Mouse (Mus musculus) cerebellum, postnatal 14 days (tissue): ENCODE measurements around the gene Gpr132.

Source experiments
- DNase-seq, 2 experiments: peaks; one replicate each; pipeline ENCODE4 v3.0.0; 2021; ENCODE audit warnings: mixed read lengths in 2 of 2

The Gpr132 gene

DNA sequence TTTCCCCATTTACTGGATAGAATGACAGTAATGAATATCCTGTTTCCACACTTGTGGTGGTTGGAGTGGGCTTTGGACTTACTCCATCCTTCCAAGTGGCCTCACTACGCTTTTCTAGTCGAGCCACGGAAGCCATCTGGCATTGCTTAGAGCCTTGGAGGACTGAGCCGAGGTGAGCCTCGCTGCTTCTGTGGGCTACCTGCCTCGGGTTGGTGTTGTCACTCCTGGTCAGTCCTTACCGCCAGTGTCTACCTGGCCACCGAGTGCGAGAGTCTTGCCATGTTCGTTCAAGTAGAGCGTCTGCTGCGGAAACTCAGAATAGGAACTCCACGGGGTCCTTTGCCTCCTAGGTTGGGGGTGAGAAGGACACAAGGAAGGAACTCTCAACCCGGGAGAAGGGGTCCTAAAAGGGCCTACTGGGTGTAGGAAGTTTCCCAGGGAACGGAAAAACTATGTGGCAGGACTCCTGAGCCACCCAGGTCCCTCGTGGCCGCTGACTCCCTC is 9.1 kb upstream of the Gpr132 start:
- DNase-seq, result peak; percentile 37 to 48

DNA sequence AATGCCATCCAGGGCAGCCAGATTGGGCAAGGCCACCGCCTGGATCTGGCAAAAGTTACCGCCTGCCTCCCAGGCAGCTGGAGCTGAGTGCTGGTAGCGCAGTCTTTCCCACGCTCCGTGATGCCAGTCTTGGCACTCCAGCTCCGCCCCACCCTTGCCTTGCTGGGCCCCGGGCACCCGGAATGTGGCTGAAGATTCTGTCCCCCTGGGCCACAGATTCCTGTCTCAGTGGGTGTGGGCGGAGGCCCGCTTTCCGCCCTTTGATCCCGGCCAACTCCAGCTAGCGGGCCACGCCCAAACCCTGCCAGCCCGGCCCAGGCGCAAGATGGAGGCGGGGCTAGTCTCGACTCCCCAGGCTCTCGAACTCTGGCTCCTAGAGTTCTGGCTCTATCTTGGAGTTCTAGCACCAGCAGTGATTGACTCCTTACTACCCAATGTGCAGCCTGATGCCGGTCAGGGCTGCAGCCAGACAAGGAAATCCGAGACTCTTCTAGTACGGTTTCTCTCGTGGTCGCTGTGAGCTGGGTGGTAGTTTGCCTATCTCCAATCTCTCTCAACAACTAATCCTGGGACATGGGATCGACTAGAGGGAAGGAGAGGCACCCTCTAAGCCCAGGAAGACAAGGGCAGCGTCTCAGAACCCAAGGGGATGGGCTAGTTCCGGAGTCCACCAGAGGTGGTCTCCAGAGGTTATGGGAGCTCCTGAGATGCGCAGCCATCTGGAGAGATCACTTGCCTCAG is 8.5 kb upstream of the Gpr132 start:
- DNase-seq, result peak; percentile 42 to 46

DNA sequence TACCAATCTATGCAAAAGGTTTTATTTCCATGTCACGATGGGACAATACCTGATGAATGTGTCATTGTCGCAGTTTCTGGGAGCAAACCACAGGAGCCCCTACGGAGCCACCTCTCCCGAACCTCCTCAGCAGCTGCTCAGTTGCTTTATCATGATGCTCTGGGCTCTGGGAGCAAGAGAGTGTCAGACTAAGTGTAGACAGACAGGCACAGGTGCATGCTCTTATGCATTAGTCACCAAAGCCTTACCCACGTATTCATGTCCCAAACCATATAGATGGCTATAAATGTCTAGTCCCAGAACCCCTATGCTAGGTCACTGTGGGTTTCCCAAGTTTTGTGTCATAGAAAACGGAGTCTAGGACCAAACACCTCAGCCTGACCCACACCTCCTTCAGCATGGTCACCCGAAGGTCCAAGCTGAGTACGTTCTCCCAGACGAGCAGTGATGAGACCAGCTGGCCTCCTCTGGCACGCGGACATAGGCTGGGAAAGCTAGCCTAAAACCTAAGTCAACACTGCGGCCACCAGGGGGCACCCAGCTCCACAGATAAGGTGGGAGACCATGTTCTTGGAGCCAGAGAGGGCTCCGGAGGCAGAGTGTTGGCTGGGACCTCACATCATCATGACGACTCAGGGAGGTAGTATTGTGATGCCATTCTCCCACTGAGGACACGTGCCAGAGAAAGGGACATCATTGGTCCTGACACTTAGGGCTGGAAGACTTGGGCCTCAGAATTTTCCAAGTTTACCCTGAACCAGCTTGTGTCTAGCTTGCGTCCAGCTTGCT is 7.4 kb upstream of the Gpr132 start:
- peak; percentile 97 to 99 for DNase-seq

DNA sequence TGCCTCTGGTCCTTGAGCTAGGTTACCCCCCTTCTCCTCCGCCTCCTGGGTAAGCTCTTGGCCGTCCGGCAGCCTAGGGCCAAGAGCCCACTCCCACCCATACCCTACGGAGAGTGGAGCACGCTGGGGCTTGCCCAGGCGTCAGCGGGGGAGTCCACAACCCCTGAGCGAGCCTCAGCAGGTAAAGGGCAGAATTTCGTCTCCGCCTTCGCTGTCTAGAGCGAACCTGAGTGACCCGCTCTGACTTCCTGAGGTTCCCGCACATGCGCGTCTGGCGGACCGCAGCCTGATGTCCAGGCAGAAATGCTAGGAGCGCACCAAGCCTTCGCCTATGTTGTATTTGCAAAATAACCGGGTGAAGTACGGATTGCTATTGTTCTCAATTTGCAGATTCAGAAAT is 6.2 kb upstream of the Gpr132 start:
- no peak for DNase-seq

DNA sequence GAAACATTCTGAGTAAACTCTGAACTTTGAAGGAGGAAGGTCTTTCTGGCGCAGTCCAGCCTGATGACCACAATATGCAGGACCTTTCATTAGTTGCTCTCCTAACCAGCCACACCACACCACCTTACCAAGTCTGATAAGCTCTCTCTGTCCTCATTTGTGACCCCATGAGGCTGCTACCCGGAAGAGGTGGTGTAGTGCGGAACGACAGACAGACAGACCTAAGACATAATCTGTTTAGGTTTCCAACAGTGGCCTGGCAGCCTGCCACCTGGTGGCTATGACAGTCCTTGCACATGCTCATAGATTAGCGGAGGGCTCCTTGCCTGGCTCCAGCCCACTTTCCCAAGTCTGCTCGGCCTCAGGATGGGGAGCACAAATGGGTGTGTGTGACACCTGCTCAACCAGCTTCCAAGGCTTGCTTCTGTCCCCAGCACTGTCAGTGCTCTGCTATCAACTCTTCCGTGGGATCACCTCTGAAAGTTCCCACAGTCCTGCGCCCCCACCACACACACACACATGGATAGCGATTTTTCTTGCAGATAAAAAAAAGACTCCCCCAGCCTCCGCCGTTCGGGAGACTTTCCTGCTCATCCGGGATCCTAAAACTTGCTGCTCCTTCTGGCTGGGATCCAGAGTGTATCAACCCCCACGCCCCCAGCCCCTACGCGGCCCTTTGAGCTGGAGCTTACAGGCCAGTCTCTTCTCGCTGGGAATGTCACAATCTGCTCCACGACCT is 5.6 kb upstream of the Gpr132 start:
- DNase-seq, result peak; percentile 70 to 85

DNA sequence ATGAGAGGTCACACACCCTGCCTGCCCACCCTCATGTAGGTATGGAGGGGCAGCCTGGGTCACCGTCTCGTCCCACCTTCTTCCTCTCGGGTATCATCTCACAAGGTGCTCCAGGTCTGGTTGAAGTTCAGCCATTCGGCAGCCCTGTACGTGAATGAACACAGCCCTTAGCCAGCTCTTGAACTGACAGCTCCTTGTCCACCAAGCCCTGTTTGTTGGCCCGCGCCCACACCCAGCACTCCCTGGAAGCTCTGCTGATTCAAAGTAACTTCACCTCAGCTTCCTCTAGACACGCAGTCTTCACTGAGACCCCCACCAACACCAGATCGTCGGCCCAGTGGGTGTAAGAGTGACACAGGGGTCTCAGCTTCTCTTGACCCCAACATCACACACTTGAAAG is 5.0 kb upstream of the Gpr132 start:
- no peak for DNase-seq

DNA sequence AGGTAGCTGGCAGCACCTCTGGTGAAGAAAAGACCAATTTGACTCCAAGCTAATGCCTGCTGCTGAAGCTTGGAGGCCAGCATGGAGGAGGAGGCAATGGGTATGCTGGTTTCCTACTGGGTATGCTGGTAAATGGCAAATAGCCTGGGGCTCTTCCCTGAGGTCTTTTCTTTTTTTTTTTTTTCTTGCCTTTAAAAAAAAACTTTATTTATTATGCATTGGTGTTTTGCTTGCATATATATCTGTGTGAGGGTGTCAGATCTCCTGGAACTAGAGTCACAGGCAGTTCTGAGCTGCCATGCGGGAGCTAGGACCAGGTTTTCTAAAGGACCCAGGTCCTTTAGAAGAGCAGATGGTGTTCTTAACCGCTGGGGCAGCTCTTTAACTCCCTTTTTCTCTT is 3.2 kb upstream of the Gpr132 start:
- no peak for DNase-seq

DNA sequence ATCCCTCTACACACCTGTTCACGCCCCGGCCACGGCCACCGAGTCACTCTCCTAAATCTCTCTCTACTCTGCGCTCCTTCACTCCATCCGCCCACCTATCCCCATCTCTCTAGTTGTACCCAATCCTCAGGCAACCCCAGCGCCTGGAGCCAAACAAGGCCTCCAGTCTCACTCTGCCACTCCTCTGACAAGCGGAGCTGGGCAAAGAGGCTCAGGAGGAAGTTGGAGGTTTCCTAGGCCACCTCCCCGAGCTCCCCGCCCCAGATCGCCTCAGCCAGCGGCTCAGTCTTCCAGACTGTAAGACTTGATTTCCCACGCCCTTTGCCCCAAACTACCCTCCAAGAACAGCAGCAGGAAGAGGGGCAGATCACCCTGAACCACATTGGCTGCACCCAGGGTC is 2.7 kb upstream of the Gpr132 start:
- DNase-seq, result no peak

DNA sequence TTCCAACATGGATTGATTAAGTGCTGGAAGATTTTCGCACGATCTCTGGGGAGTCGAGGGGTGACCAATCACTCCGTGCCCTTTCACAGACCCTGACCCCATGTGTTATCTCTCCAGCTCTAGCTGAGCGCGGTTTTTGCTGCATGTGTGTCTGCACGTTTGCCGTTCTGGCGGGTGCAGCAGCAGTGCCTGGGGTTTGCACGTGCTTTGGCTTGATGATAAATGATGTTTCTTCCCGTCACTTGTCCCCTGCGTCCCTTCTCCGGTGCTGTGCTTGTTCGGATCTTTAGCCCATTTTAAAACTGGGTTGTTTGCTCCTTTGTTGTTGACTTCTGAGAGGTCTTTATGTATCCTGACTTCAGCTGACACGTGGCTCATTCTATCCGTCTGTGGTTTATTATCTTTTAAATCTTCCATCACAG is 1.8 kb upstream of the Gpr132 start:
- DNase-seq, result no peak

DNA sequence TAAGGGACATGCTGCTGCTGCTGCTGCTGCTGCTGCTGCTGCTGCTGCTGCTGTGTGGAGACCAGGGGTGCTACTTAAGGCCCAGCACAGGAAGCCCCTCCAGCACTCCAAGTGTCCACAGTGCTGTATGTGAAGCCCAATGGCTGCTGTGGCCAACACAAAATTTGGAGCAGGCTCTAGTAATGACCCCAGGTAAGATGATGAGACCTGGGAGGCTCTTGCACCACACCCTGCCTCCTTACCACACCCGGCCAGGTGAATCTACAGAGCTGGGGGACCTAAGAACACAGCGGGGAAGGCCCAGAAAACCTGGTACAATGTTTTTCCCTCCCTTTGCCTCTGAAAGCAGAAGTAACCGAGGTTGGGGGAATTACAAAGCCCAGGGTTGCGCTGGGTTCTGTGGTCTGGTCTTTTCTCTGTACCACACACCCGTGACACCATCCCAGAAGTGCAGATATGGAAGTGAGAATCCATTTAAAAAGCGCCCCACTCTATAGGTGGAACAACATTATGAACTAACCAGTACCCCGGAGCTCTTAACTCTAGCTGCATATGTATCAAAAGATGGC is 838 bp downstream of the Gpr132 start:
- DNase-seq, result no peak

DNA sequence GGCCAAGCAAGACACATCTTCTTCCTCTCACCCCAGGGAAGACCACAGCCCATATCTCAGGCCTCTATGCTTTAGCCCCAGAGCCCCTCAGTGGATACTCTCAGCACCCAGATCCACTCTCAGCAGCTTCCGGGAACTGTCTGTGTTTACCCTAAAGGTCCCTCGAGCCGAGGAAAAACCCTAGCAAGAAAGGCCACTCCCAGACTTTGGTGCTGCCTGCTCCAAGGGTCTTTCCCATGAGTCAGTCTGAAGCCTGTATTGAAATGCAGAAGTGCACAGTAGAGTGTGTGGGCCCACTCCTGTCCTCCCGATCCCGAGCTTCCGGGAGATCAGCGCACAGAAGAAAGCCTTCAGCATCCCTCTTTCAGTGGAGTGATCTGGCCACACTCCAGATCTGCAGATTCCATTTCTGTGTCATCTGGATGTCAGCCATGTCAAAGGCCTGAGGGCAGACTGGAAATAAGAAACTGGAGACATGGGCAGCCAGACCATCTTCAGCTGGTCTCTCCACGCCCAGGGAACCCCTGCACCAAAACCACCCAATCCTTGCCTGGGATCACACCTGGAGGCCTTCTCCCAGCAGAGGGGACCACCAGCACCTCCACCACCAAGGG is 1.5 kb downstream of the Gpr132 start:
- DNase-seq, result peak; percentile 47 to 68

DNA sequence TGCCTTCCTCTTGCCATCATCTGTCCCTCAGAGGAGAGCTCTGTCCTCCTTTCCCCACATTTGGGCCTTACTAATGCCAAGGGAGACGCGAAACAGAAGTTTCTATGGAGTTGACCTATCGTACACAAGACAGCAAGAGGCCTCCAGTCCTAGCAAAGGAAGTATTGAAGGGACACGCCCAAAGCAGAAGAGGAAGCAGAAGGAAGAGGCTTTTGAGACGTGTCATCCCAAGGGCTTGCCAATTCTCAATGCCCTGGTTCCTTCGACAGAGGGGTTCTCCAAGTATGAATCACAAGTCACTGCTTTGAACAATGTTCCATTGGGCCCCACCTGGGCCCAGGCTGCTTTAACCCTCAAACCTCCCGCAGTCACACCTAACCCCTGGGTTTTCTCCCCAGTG is 3.2 kb downstream of the Gpr132 start:
- no peak for DNase-seq

DNA sequence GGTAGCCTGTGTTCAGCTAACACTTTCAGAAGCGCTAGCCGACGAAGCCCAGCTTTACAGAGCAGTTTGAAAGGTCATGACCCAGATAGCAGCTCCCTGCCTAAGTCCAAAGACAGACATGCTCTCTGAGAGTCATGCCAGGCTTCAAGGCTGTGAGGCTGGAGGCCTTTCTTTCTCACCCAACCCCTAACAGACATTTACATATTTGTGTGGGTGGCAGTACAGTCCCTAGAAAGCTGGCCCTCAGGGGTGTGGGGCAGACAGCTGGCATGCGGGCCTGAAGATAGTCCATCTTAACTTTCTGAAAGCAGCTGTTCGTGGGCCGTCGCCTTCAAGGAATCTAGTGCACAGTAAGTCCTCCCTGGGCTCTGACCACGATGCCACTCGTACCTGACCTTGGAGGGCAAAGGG is 6.1 kb downstream of the Gpr132 start:
- no peak for DNase-seq

DNA sequence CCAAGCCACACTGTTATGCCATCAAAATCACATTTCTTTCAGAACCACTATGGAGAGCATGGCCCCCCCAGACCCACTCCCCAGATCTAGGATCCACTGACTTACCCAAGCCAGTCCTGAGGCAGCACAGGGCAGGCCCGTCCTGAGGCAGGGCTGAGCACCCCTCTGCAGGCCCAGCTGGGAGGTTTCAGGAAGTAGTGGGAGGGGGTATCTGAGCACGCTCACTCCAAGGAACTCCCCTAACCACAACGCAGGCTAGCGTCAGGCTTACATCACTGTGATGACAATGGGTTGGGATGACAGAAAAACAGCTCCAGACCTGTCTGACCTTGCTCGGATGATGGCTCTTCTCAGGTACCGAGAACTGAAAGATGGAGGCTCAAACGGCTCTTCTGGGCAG is 7.3 kb downstream of the Gpr132 start:
- no peak for DNase-seq

DNA sequence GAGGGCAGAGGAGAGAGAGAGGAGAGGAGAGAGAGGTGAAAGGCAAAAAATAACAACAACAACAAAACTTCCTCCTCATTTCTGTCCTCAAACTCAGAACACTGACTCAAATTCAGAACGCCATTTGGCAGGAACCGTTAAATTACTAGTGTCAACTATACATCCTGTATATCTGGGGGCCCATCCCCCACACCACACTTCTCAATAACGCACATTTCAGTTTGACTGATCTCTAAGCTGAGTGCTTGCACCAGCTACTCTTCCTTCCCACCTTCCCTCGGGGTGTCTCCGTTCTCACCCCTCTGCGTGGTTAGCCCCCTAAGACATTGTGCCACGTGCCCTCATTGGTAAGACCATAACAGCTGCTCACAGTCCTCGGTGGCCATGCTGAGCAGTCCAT is 8.1 kb downstream of the Gpr132 start:
- no peak for DNase-seq

DNA sequence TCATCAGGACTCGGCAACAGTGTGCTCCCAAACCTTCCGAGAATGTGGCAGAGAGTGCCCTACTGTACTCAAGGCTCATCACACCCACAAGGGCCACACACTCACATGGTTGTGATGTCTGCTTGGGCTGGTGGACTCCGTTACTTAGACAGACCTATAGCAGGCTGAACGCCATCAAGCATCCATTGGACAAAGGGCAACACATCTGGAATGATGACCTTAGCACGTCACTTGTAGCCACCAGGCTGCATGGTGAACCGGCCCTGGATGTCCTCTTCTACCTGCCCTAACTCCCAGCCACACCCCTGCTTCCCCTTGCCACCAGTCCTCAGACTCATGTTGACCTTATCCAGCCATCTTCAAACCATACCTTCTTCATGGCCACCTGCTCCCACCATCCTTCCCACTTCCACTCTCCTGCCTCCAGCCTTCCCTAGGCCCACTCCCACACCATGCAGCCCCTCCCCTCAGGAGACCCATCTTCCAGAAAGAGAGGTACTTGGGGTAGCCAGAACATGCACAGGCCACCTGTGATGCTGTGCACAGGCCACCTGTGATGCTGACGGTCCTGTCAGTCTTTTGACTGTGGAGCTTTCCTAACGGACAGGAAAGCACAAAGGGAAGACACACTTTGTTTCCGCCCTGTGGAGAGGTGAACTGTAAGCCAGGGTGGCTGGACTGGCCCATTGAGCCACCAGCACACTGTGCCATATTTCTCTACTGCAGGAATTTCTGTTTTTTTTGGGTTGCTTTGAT is 9.3 kb downstream of the Gpr132 start:
- DNase-seq, result no peak

DNA sequence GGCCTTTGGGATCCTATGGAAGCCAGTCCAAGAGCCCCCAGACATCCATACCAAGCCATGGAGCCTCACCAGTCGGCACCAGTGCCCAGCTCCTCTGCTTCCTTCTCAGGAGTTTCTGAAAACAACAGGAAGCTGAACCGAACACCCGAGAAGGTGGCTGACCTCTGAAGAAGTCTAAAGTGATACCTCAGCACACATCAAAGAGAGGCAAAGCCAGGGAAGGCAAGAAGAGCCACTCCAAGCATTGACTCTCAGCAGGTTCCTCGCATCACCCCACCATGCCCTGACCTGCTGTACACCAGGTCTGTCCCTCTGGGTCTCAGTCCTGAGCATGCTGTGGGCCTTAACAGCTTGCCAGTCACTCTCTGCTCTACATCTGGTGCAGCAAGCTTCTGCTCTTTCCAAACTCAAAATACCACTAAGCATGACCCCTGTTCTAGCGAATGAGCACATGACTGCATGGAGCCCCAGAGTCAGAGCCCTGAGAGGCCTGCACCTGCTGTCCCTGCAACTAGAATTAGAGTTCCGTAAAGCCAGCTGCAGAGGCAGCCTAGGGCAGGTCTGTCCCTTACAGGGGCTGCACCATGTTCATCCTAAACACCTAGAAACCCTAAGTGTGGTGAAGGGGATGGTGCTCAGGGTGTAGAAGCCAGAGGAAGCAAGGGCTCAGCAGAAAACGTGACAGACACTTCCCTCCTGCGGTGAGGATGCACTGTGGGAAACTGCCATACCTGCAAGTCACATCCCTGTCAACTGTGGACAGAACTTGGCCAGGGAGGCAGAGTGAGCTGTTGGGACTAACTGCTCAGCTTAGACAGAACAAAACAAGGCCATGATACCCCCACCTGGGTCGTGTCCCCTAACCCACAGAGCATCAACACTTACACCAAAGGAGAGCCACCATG is 10.8 kb downstream of the Gpr132 start:
- DNase-seq, result no peak

DNA sequence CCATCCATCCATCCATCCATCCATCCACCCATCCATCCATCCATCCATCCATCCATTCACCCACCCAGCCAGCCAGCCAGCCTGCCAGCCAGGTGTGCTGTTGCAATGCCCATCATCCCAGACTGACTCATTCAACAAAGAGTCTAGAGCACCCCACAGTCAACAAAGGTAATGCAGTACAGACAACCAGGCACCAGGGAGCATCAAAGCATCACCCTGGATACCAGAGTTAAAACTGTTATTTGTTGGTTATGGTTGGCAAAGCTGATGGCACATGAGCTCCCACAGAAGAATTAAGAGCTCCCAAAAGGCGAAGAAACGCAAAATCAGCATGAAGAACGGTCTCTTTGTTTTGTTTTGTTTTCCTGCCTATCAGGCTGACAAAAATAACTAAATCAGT is 11.7 kb downstream of the Gpr132 start:
- DNase-seq, result no peak

DNA sequence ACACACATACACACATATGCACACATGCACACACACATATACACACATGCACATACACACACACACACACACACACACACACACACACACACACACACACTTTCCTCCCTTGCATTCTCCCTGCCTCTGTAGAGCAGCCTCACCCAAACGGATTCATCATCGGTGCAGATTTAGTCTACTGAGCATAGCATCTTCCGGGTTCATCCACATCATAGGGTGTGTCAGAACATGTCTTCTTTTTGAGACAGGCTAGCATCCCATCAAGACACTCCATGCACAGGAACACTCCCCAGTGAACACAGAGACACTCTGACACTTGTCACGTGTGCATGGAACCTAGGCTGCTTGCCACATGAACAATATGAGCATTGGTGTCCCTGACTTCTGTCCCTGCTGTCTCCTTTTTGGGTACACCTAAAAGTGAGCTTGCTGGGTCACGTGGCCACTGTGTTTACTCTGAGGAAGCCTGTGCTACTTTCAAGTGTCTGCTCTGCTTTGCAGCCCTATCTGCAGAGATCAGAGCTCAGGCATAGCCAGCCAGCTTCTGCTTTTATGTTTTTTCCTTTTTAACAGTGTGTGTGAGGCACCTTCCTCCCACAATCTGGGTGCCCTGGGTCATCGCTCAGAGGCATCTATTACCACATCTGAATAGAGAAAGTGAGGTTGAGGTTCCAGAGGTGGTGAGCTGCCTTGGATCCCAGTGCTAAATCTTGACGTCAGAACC is 13.3 kb downstream of the Gpr132 start:
- no peak for DNase-seq
